Mouse (Mus musculus): Measurements from ENCODE around the gene Tmeff2. TPM values are rescaled to one million over a fixed set of nuclear protein-coding genes. Genes with fewer than 3 reads are reported as not detected.

Gene Tmeff2
- total RNA-seq (2023): 0.18 TPM

DNA sequence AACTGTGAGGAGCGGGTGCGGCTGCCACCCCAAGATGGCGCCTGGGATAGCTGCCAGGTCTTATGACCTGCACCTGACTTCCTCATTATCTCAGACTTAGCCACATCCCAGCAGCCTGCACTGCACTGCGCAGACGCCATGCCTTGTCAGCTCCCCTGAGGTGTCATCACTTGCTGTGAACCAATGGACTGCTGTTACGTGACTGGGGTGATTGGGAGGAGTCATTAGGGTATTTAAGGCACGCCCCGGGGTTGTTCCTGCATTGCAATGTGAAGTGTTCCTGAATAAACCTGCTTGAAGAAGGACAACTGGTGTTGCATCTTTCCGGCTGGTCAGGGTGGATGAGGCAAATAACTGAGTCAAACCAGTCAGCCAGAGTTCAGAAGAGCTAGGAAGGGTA, at the start of gene Tmeff2:
Gene Tmeff2, plus strand, starts transcription at position 262 of the 400 bp plus-strand sequence.

Measured in CD4-positive naive resting alpha-beta T cell, adult 57 days (primary cell).